In the genomic region with DNA sequence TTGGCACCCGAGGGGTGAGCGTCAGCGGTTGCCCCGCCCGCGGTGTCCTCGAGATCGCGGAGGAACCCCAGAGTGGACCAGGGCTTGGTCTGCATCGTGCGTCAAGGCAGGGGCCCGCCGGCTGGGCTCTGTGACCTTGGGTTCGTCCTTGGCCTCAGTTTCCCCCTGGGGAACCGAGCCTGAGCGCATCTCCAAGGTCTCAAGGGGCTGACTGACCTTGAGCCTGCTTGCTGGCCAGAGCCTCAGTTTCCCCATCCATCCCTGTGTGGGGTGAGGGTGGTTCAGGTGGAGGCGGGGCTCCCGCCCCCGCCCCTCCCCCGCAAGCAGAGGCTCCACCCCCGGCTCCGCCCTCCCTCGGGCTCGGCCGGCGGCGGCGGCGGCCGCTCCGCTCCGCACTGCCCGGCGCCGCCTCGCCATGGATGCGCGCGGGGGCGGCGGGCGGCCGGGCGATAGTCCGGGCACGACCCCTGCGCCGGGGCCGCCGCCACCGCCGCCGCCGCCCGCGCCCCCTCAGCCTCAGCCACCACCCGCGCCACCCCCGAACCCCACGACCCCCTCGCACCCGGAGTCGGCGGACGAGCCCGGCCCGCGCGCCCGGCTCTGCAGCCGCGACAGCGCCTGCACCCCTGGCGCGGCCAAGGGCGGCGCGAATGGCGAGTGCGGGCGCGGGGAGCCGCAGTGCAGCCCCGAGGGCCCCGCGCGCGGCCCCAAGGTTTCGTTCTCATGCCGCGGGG, we compare ENCODE assay signal across 9 mouse cellular contexts. TPM values are rescaled to one million over a fixed set of nuclear protein-coding genes. Genes with fewer than 3 reads are reported as not detected.
DNase-seq lines count a peak whose midpoint lies in the region; ATAC-seq and TF ChIP-seq lines count a peak whose summit lies in the region.
"Had no signal": no experiment of that assay in that cellular context is flagged by ENCODE, and none has a peak within 500 bp of the region (broad histone marks: within the 10 kb centered on the region; RNA-seq: fewer than 3 reads in every experiment).

Gene Hcn2 (plus strand): TSS at position 381 of the 734 bp plus-strand sequence.

- H3K4me1 ChIP-seq in lung, postnatal 0 days (ENCODE audit: insufficient read depth, low read depth, low read length) = peaks cover 5% of the 10 kb centered on the region; the same call in 1 of the 2 replicates
- H3K4me1 ChIP-seq in heart, embryonic 14.5 days (ENCODE audit: control insufficient read depth in 2 of 2, insufficient read depth in 2 of 2, low read length in 2 of 2) = peaks cover 3 to 20% of the 10 kb centered on the region in 2 experiments; a peak in 3 of 4 replicates
- H3K4me1 ChIP-seq in small intestine, adult 2 months (ENCODE audit: control insufficient read depth, insufficient read depth, insufficient read length, low read length) = peaks cover 12% of the 10 kb centered on the region

- TF ChIP-seq CTCF in lung, postnatal 0 days (IDR thresholded peaks at IDR 0.05) = no peak
- TF ChIP-seq CTCF in small intestine, adult 2 months (IDR thresholded peaks at IDR 0.05; ENCODE audit: extremely low read depth, insufficient read length, insufficient replicate concordance, low read depth, low read length) = no peak

- intact Hi-C loops in left cerebral cortex, postnatal 4 days (cut with DNase I) = no loop called here

- no peaks in the 10 kb centered on the region for H3K9me3 ChIP-seq in lung, postnatal 0 days (ENCODE audit: low read length)
- H3K9me3 ChIP-seq in heart, embryonic 14.5 days (ENCODE audit: control insufficient read depth, low read length) = no peaks in the 10 kb centered on the region

- no peak for ATAC-seq in lung, postnatal 0 days
- ATAC-seq in heart, embryonic 14.5 days (ENCODE audit: insufficient number of reproducible peaks, insufficient read depth, low FRiP score, low read depth) = peak; percentile 33; the same call in 1 of the 2 replicates
- ATAC-seq in megakaryocyte progenitor cell, adult 5-6 weeks (replicated peaks; ENCODE audit: poor library complexity) = no peak

- TF ChIP-seq POLR2A in small intestine, adult 2 months (IDR thresholded peaks at IDR 0.05; ENCODE audit: low read depth, low read length) = no peak

- H3K4me2 ChIP-seq in lung, postnatal 0 days (replicated peaks; ENCODE audit: low read depth, low read length) = peak within 1 kb of the TSS; percentile 82
- peak within 1 kb of the TSS; percentile 91 for H3K4me2 ChIP-seq in heart, embryonic 14.5 days (ENCODE audit: low read length)

- no peak within 1 kb of the TSS for H3K9ac ChIP-seq in lung, postnatal 0 days (replicated peaks; ENCODE audit: low read depth)
- H3K9ac ChIP-seq in heart, embryonic 14.5 days (ENCODE audit: low read length) = peak within 1 kb of the TSS; percentile 34; the same call in 1 of the 2 replicates

- 5% methylated on average over 27 of the region's 91 CpGs for WGBS in lung, postnatal 0 days
- 2% methylated on average over 73 of the region's 91 CpGs for WGBS in heart, embryonic 14.5 days
- 3% methylated on average over 90 of the region's 91 CpGs for WGBS in small intestine, adult 2 months

- H3K27me3 ChIP-seq in lung, postnatal 0 days (replicated peaks; ENCODE audit: insufficient read depth, low read length) = peaks cover 40% of the 10 kb centered on the region
- H3K27me3 ChIP-seq in heart, embryonic 14.5 days (ENCODE audit: control insufficient read depth, insufficient read depth, low read length) = peaks cover 60% of the 10 kb centered on the region
- peaks cover 20% of the 10 kb centered on the region for H3K27me3 ChIP-seq in small intestine, adult 2 months (ENCODE audit: control insufficient read depth, insufficient read depth, low read length)

- H3K4me3 ChIP-seq in lung, postnatal 0 days (ENCODE audit: low read depth, low read length) = peak within 1 kb of the TSS; percentile 52
- peak within 1 kb of the TSS; percentile 54 to 67 for H3K4me3 ChIP-seq in heart, embryonic 14.5 days (ENCODE audit: control insufficient read depth in 1 of 2, insufficient read depth in 1 of 2, low read depth in 1 of 2, low read length in 2 of 2)
- peak within 1 kb of the TSS; percentile 71 for H3K4me3 ChIP-seq in small intestine, adult 2 months (ENCODE audit: low read depth, low read length)

- no peak for DNase-seq in lung, postnatal 0 days (ENCODE audit: low spot score)
- no peak for DNase-seq in lung, postnatal 10 days
- DNase-seq in cerebellum, postnatal 10 days = peak; percentile 76 to 78
- no peak for DNase-seq in left cerebral cortex, postnatal 4 days
- no peak for DNase-seq in ovary, postnatal 10 days (ENCODE audit: low spot score)

- no peak for TF ChIP-seq EP300 in lung, postnatal 0 days (IDR thresholded peaks at IDR 0.05)

- no peak within 1 kb of the TSS for H3K27ac ChIP-seq in lung, postnatal 0 days (ENCODE audit: low read length)
- H3K27ac ChIP-seq in heart, embryonic 14.5 days (replicated peaks in 1 of 2; ENCODE audit: control insufficient read depth in 1 of 2, insufficient read depth in 1 of 2, low read depth in 2 of 2, low read length in 2 of 2) = no peak within 1 kb of the TSS
- H3K27ac ChIP-seq in small intestine, adult 2 months (ENCODE audit: insufficient read depth, low read depth, low read length) = no peak within 1 kb of the TSS

- H3K36me3 ChIP-seq in lung, postnatal 0 days (ENCODE audit: insufficient read depth, low read length) = peaks cover 4% of the 10 kb centered on the region; the same call in 1 of the 2 replicates
- peaks cover 8% of the 10 kb centered on the region for H3K36me3 ChIP-seq in heart, embryonic 14.5 days (ENCODE audit: control insufficient read depth, insufficient read depth, low read length)
- H3K36me3 ChIP-seq in small intestine, adult 2 months (ENCODE audit: control insufficient read depth, insufficient read depth, low read length) = peaks cover 7% of the 10 kb centered on the region

RNA-seq across cellular contexts. Expression of gene Hcn2, which starts in this region (rescaled TPM):
- 0.12 and 0.15 TPM in 2 replicates for polyA plus RNA-seq in lung, postnatal 0 days (2015; fragmentation: Nextera tagmentation; extraction: Ambion mirVana)
- polyA plus RNA-seq in heart, embryonic 14.5 days (2014; fragmentation: Nextera tagmentation; extraction: Ambion mirVana) = 0.05 and 0.19 TPM in 2 replicates
- 10 to 100 TPM; 47.4 to 53.8 TPM for total RNA-seq in left cerebral cortex, postnatal 4 days (2021)
- polyA plus RNA-seq in small intestine, adult 2 months (2012; rRNA removed) = 8.3 and 19.2 TPM in 2 replicates
- total RNA-seq in megakaryocyte progenitor cell, adult 5-6 weeks (2015) = not detected in 2 replicates
- total RNA-seq in megakaryocyte progenitor cell, adult 5-6 weeks (2017) = not detected in 2 replicates
- total RNA-seq: common myeloid progenitor, adult 5-6 weeks had no signal

Comparison
In these comparisons a context has a peak if more than half of its experiments do, and no peak if none do; other contexts are left out.
1. RNA of gene Hcn2 (total RNA-seq): 47.4 to 53.8 TPM in left cerebral cortex, postnatal 4 days; not detected in megakaryocyte progenitor cell, adult 5-6 weeks; every median in the first group is over 10 times any median in the second.
2. Peak in ATAC-seq, H3K4me3 ChIP-seq, H3K9ac ChIP-seq and H3K4me2 ChIP-seq in heart, embryonic 14.5 days; RNA of the gene not detected or under 1 TPM.
3. DNase-seq: peak in cerebellum, postnatal 10 days (2 of 2); none in lung, postnatal 0 days (single experiment), lung, postnatal 10 days (single experiment), left cerebral cortex, postnatal 4 days (single experiment) and ovary, postnatal 10 days (single experiment).
4. Peak in every context shown above with its lines, with median percentiles within 50 percentile points of each other: H3K4me3 ChIP-seq.